Mouse (Mus musculus) forebrain, embryonic 10.5 days (tissue): ENCODE results near the gene Usp47. TPM values are rescaled to one million over a fixed set of nuclear protein-coding genes. Genes with fewer than 3 reads are reported as not detected.

Source experiments
- DNase-seq: peaks from one replicate; pipeline ENCODE4 v3.0.0-alpha.2; 2017; ENCODE audit warnings: low spot score; ENCODE audit errors: extremely low spot score
- H3K27ac ChIP-seq: fragments of 300-500 bp; sonication (generic); 2 replicates; pipeline ENCODE4 v1.5.1; 2016; ENCODE audit warnings: mild to moderate bottlenecking
- H3K27me3 ChIP-seq: fragments of 300-500 bp; sonication (generic); 2 replicates; pipeline ENCODE4 v1.6.1; 2016; ENCODE audit warnings: mild to moderate bottlenecking; ENCODE audit not compliant: poor library complexity, severe bottlenecking
- H3K36me3 ChIP-seq: fragments of 300-500 bp; sonication (generic); replicated peaks from 2 replicates; pipeline ENCODE4 v1.6.1; 2016; ENCODE audit warnings: mild to moderate bottlenecking, moderate library complexity
- H3K4me1 ChIP-seq: fragments of 300-500 bp; sonication (generic); 2 replicates; pipeline ENCODE4 v1.6.1; 2016
- H3K4me3 ChIP-seq: fragments of 300-500 bp; sonication (generic); 2 replicates; pipeline ENCODE4 v1.5.1; 2016; ENCODE audit warnings: mild to moderate bottlenecking, moderate library complexity
- H3K9me3 ChIP-seq: fragments of 300-500 bp; sonication (generic); 2 replicates; pipeline ENCODE4 v1.6.1; 2016; ENCODE audit warnings: mild to moderate bottlenecking, moderate library complexity
- WGBS: fragments of 180-500 bp; shearing (Covaris S2); methylation state at CpG from one replicate; pipeline ENCODE4 v1.1.7; 2016; 5-methylcytosine and 5-hydroxymethylcytosine counted together
- polyA plus RNA-seq: library from polyadenylated mRNA; unstranded; fragments of >200 nt; fragmentation: Nextera tagmentation; extraction: Ambion mirVana; gene quantifications from 2 replicates; pipeline ENCODE4 v1.2.1, GENCODE M21; 2016

Gene Usp47
- polyA plus RNA-seq, 1 experiment from 2014 or later = 86.0 TPM

GRCm38 (mm10) chr7:112129851-112130250, 106.5 kb downstream of the Usp47 start:
- Histone ChIP-seq H3K4me3 (no peak overlapping the region), H3K27me3 (no peaks in the 10 kb centered on the region), H3K27ac (no peak overlapping the region), H3K36me3 (no peaks in the 10 kb centered on the region), H3K4me1 (peaks cover 30% of the 10 kb centered on the region), H3K9me3 (no peaks in the 10 kb centered on the region)
- 86% methylated on average over 6 of the region's 6 CpGs for WGBS
- no peak for DNase-seq

DNA sequence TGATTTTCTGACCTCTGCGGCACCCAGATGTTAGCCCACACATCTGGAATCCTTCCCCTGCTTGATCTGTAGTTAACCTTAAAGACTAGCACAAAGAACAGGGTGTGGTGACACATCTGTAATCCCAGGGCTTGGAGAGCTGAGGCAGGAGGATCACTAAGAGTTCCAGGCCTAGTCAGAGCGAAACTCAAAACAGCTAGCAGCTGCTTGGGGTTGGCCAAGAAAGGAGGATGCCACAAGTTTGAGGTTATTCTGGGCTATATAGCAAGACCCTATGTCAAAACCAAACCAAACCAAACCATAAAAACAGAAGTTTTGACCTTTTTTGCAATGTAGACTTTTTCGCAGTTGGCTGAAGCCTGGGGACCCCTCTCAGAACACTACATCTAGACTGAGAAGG, 107.4 kb downstream of the Usp47 start:
- no peaks in the 10 kb centered on the region for H3K9me3 ChIP-seq
- no peaks in the 10 kb centered on the region for H3K27me3 ChIP-seq
- no peak for DNase-seq
- no peak overlapping the region for H3K27ac ChIP-seq
- no peak overlapping the region for H3K4me3 ChIP-seq
- H3K36me3 ChIP-seq = no peaks in the 10 kb centered on the region
- 96% methylated on average over 3 of the region's 3 CpGs for WGBS
- peaks cover 30% of the 10 kb centered on the region for H3K4me1 ChIP-seq

GRCm38 (mm10) chr7:112132005-112132404, 108.7 kb downstream of the Usp47 start:
- Histone ChIP-seq H3K27me3 (no peaks in the 10 kb centered on the region), H3K4me3 (no peak overlapping the region), H3K9me3 (no peaks in the 10 kb centered on the region), H3K36me3 (no peaks in the 10 kb centered on the region), H3K27ac (peak overlapping the region; percentile 56; the same call in 1 of the 2 replicates), H3K4me1 (peaks cover 28% of the 10 kb centered on the region)
- no peak for DNase-seq
- WGBS = 56% methylated on average over 6 of the region's 6 CpGs

GRCm38 (mm10) chr7:112133277-112133676, 110.0 kb downstream of the Usp47 start:
- Histone ChIP-seq H3K36me3 (no peaks in the 10 kb centered on the region), H3K4me1 (peaks cover 19% of the 10 kb centered on the region), H3K4me3 (no peak overlapping the region), H3K27ac (no peak overlapping the region), H3K9me3 (no peaks in the 10 kb centered on the region), H3K27me3 (no peaks in the 10 kb centered on the region)
- DNase-seq = no peak
- 91% methylated on average over 5 of the region's 5 CpGs for WGBS

GRCm38 (mm10) chr7:112135161-112135560, 111.9 kb downstream of the Usp47 start:
- no peak for DNase-seq
- WGBS = 91% methylated on average over 4 of the region's 4 CpGs
- Histone ChIP-seq H3K27ac (no peak overlapping the region), H3K27me3 (no peaks in the 10 kb centered on the region), H3K36me3 (no peaks in the 10 kb centered on the region), H3K4me3 (no peak overlapping the region), H3K4me1 (peaks cover 24% of the 10 kb centered on the region), H3K9me3 (no peaks in the 10 kb centered on the region)

DNA sequence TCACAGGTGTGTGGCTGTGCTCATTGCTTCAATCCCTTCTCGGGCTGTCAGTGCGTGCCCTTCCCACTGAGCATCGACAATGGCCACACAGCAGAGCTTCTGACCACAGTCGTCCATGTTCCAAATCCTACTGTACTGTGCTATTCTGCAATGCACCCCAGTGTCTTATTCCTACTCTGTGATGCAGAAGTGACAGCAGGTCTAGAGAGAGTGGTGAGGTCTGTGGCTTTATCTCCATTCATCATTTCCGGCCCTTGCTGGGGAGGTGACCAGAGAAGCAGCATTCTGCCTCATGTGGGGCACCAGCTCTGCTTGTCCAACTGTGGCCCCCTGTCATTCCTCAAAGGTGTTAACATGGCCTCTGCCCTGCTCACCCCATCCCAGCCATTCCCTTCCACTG, 113.2 kb downstream of the Usp47 start:
- no peaks in the 10 kb centered on the region for H3K27me3 ChIP-seq
- H3K9me3 ChIP-seq = no peaks in the 10 kb centered on the region
- WGBS = 87% methylated on average over 5 of the region's 5 CpGs
- H3K36me3 ChIP-seq = no peaks in the 10 kb centered on the region
- H3K27ac ChIP-seq = peak overlapping the region; percentile 40; the same call in 1 of the 2 replicates
- no peak for DNase-seq
- no peak overlapping the region for H3K4me3 ChIP-seq
- H3K4me1 ChIP-seq = peaks cover 24% of the 10 kb centered on the region

GRCm38 (mm10) chr7:112138168-112138508, 114.8 kb downstream of the Usp47 start:
- Histone ChIP-seq H3K9me3 (no peaks in the 10 kb centered on the region), H3K27me3 (no peaks in the 10 kb centered on the region), H3K27ac (no peak overlapping the region), H3K36me3 (no peaks in the 10 kb centered on the region), H3K4me3 (no peak overlapping the region), H3K4me1 (peaks cover 22% of the 10 kb centered on the region)
- no peak for DNase-seq
- WGBS = 87% methylated on average over 7 of the region's 7 CpGs

DNA sequence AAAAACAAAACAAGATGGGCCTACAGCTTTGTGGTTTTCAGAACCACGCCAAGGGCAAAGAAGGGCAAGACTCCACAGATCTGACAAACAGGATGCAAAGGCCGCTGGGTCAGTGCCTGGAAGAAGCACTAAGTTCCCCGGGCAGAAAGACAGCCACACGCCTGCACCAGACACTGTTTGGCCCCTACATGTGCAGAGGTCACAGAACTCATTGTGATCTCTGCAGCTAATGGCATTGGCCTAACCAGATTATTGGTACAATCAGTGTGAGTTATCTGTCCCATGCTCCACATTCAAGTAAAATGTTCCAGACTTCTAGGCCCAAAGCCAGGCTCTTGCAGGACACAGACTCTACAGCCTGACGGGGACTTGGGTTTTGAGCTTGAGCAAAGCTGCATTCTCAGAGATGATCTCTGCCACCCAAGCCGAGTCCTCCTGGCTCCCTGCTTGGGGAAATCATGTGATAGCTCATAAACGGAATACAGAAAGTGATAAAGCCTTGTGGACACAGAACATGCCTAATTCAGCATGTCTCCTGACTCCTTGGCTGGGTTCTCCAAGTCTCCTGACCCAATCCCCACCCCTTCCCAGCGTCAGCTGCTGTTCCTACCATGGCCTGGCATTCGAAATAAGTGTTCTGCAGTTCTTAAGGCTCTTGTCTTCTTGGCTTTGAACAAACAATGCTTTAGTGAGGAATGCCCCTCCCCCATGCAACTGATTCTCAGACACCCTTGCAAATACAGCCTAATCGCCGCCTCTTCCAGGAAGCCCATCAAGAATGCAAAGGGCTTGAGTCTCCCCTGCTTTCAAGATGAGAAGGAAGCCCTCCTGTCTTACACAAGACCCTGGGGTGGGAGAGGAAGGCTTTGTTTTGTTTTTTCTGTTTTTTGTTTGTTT, 115.5 kb downstream of the Usp47 start:
- Histone ChIP-seq H3K9me3 (no peaks in the 10 kb centered on the region), H3K27me3 (no peaks in the 10 kb centered on the region), H3K4me3 (no peak overlapping the region), H3K36me3 (no peaks in the 10 kb centered on the region), H3K4me1 (peaks cover 28% of the 10 kb centered on the region), H3K27ac (no peak overlapping the region)
- no peak for DNase-seq
- 75% methylated on average over 11 of the region's 11 CpGs for WGBS

- no peak overlapping the region for H3K4me3 ChIP-seq
- peaks cover 44% of the 10 kb centered on the region for H3K4me1 ChIP-seq
- 88% methylated on average over 2 of the region's 2 CpGs for WGBS
These were observed 117.4 kb downstream of the Usp47 start for GRCm38 (mm10) chr7:112140725-112141124.

DNA sequence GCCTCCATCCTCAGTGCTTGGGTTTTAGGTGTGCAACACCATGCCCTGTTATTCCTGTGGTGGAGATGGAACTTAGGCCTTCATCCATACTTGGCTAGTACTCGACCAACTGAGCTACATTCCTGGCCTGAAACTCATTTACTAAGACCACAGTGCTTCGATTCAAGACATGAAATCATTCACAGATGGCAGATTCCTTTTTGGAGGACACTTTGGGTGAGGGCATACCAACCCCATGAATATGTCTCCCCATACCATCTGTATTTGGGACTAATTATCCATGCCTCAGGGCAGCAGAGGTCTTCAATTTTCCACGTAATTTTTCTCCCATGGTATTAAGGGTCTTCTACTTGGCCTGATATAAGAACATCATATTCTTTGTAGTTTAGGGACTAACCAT, 119.3 kb downstream of the Usp47 start:
- H3K27me3 ChIP-seq = no peaks in the 10 kb centered on the region
- no peak overlapping the region for H3K4me3 ChIP-seq
- WGBS = 65% methylated on average over 3 of the region's 3 CpGs
- peaks cover 55% of the 10 kb centered on the region for H3K4me1 ChIP-seq
- H3K9me3 ChIP-seq = no peaks in the 10 kb centered on the region
- peak overlapping the region; percentile 75 for H3K27ac ChIP-seq
- DNase-seq = no peak
- H3K36me3 ChIP-seq = no peaks in the 10 kb centered on the region

More at GRCm38 (mm10) chr7:112140725-112141124, 117.4 kb downstream of the Usp47 start:
- H3K9me3 ChIP-seq = no peaks in the 10 kb centered on the region
- H3K27ac ChIP-seq = 0 out of 2 replicates have a peak overlapping the region, but pooled peaks have one; percentile 6
- no peaks in the 10 kb centered on the region for H3K36me3 ChIP-seq
- H3K27me3 ChIP-seq = no peaks in the 10 kb centered on the region
- DNase-seq = no peak

DNA sequence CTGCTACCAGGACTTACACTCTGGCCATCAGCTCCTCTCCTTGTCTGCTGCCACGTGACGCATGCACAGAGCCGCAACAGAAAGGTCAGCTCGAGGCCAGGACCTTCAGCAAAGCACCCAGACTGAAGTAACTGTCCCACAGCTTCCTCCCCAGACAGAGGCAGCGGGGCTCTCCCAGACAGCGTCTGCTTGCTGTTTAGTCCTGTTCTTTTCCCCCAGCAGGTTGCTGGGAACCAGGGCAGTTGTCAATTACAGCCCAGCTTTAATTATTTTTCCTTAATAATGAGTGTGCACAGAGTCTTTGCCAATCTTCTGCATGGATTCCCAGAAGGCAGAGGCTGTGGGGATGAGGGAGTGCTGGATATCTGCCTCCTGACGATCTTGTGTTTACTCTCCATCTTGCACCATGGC, 119.8 kb downstream of the Usp47 start:
- Histone ChIP-seq H3K27ac (peak overlapping the region; percentile 75), H3K27me3 (no peaks in the 10 kb centered on the region), H3K4me3 (no peak overlapping the region), H3K9me3 (no peaks in the 10 kb centered on the region), H3K36me3 (no peaks in the 10 kb centered on the region), H3K4me1 (peaks cover 55% of the 10 kb centered on the region)
- WGBS = 32% methylated on average over 7 of the region's 7 CpGs
- peak; percentile 27 for DNase-seq

DNA sequence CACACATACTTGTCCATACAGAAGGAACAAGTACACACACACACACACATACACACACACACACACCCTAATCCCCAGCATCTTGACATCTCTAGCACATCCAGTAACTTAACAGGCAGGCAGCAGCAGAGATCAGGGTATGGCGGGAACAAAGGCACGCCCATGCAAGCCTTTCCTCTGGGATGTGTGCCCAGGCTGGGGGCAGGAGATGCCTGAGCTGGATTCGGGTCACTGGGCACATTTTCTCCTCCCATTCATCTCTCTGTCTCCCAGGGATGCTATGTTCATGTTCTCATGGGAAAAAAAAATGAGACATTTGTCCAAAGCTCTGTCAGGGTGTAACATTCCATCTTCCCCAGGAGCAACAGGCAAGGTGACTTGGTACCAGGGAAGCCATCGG, 120.7 kb downstream of the Usp47 start:
- H3K4me3 ChIP-seq = no peak overlapping the region
- no peaks in the 10 kb centered on the region for H3K9me3 ChIP-seq
- H3K27me3 ChIP-seq = no peaks in the 10 kb centered on the region
- 85% methylated on average over 4 of the region's 4 CpGs for WGBS
- H3K4me1 ChIP-seq = peaks cover 46% of the 10 kb centered on the region
- no peak for DNase-seq
- peak overlapping the region; percentile 75 for H3K27ac ChIP-seq
- no peaks in the 10 kb centered on the region for H3K36me3 ChIP-seq

GRCm38 (mm10) chr7:112144646-112145179, 121.4 kb downstream of the Usp47 start:
- Histone ChIP-seq H3K27me3 (no peaks in the 10 kb centered on the region), H3K4me3 (no peak overlapping the region), H3K36me3 (no peaks in the 10 kb centered on the region), H3K4me1 (peaks cover 44% of the 10 kb centered on the region), H3K27ac (peak overlapping the region; percentile 75), H3K9me3 (no peaks in the 10 kb centered on the region)
- no peak for DNase-seq
- 39% methylated on average over 11 of the region's 11 CpGs for WGBS
